Mouse (Mus musculus): ENCODE measurements around the gene Cacna1c. TPM values are rescaled to one million over a fixed set of nuclear protein-coding genes. Genes with fewer than 3 reads are reported as not detected.

Gene Cacna1c
- polyA plus RNA-seq, 1 experiment from 2014 or later, result 2.0 TPM

DNA sequence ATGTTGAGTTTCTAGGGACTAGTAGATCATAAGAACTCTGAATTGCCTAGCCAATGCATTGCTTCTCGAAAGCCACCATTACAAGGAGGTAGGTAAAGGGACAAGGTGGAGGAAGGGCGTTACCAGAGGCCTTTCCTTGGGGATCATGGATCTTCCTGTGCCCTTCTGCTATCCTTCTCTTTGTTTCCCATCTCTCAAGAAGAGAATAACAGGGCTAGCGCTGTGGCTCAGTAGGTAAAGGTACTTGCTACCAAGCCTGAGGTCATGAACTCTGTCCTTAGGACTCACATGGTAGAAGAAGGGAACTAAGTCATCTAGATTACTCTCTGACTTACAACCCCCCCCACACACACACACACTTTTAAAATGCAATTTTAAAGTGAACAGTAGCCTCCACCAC is 69.2 kb downstream of the Cacna1c start:
- Histone ChIP-seq H3K36me3 (replicated peaks) (no peaks in the 10 kb centered on the region), H3K27ac (no peak overlapping the region), H3K4me3 (no peak overlapping the region), H3K9me3 (no peaks in the 10 kb centered on the region; the same call in 1 of the 2 replicates), H3K27me3 (ENCODE audit: poor library complexity, severe bottlenecking) (no peaks in the 10 kb centered on the region), H3K4me1 (no peaks in the 10 kb centered on the region)
- no peak for DNase-seq (ENCODE audit: extremely low spot score, low spot score)
- WGBS, result 91% methylated on average over 3 of the region's 3 CpGs

GRCm38 (mm10) chr6:119118371-119118770 is 77.8 kb downstream of the Cacna1c start:
- Histone ChIP-seq H3K9me3 (no peaks in the 10 kb centered on the region), H3K4me3 (no peak overlapping the region), H3K27me3 (ENCODE audit: poor library complexity, severe bottlenecking) (no peaks in the 10 kb centered on the region), H3K27ac (no peak overlapping the region), H3K4me1 (no peaks in the 10 kb centered on the region), H3K36me3 (replicated peaks) (no peaks in the 10 kb centered on the region)
- 65% methylated on average over 4 of the region's 4 CpGs for WGBS
- no peak for DNase-seq (ENCODE audit: extremely low spot score, low spot score)

DNA sequence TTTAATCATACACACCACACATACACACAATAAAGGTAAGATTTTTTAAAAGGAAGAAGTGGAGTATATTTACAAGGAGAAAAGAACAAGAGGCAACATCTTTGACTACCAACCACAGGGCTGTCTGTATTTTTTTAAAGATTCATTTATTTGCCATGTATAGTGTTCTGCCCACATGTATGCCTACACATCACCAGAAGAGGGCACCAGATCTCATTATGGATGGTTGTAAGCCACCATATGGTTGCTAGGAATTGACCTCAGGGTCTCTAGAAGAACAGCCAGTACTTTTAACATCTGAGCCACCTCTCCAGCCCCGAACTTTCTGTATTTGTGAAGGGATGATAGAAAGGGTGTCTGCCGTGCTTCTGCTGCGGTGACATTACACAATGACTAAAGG is 79.9 kb downstream of the Cacna1c start:
- H3K27me3 ChIP-seq (ENCODE audit: poor library complexity, severe bottlenecking), result no peaks in the 10 kb centered on the region
- H3K4me1 ChIP-seq, result no peaks in the 10 kb centered on the region
- 86% methylated on average over 3 of the region's 3 CpGs for WGBS
- no peak for DNase-seq (ENCODE audit: extremely low spot score, low spot score)
- H3K36me3 ChIP-seq (replicated peaks), result no peaks in the 10 kb centered on the region
- no peak overlapping the region for H3K4me3 ChIP-seq
- H3K9me3 ChIP-seq, result no peaks in the 10 kb centered on the region
- no peak overlapping the region for H3K27ac ChIP-seq

DNA sequence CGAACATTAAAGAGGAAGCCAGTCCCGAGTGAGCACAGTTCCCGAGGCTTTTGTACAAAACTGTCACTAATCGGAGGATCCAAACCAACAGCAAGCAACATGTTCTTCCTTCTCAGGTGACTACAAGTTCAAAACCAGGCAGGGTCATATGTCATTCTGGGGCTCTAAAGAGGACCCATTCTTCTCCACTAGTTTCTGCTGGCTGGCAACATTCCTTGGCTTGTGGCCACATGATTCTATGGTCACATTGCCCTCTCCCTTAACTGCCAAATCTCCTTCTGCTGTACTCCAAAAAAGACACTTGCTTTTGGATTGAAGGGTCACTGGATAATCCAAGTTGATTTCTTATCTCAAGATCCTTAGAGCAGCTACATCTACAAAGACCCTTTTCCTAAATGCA is 82.9 kb downstream of the Cacna1c start:
- Histone ChIP-seq H3K27ac (no peak overlapping the region), H3K36me3 (replicated peaks) (no peaks in the 10 kb centered on the region), H3K27me3 (ENCODE audit: poor library complexity, severe bottlenecking) (peaks cover 22% of the 10 kb centered on the region), H3K4me1 (peaks cover 11% of the 10 kb centered on the region), H3K4me3 (no peak overlapping the region), H3K9me3 (no peaks in the 10 kb centered on the region)
- WGBS, result 93% methylated on average over 4 of the region's 4 CpGs
- DNase-seq (ENCODE audit: extremely low spot score, low spot score), result no peak

GRCm38 (mm10) chr6:119110369-119110768 is 85.8 kb downstream of the Cacna1c start:
- H3K27ac ChIP-seq, result no peak overlapping the region
- 74% methylated on average over 5 of the region's 5 CpGs for WGBS
- no peak overlapping the region for H3K4me3 ChIP-seq
- no peaks in the 10 kb centered on the region for H3K9me3 ChIP-seq
- H3K4me1 ChIP-seq, result peaks cover 39% of the 10 kb centered on the region
- H3K27me3 ChIP-seq (ENCODE audit: poor library complexity, severe bottlenecking), result peaks cover 52% of the 10 kb centered on the region
- no peak for DNase-seq (ENCODE audit: extremely low spot score, low spot score)
- no peaks in the 10 kb centered on the region for H3K36me3 ChIP-seq (replicated peaks)

GRCm38 (mm10) chr6:119108466-119109394 is 87.5 kb downstream of the Cacna1c start:
- peaks cover 39% of the 10 kb centered on the region for H3K4me1 ChIP-seq
- H3K36me3 ChIP-seq (replicated peaks), result no peaks in the 10 kb centered on the region
- H3K27me3 ChIP-seq (ENCODE audit: poor library complexity, severe bottlenecking), result peaks cover 68% of the 10 kb centered on the region
- H3K9me3 ChIP-seq, result no peaks in the 10 kb centered on the region
- H3K27ac ChIP-seq, result peak overlapping the region; percentile 84
- peak; percentile 62 for DNase-seq (ENCODE audit: extremely low spot score, low spot score)
- under 1% methylated on average over 76 of the region's 93 CpGs for WGBS
- peak overlapping the region; percentile 77 for H3K4me3 ChIP-seq

GRCm38 (mm10) chr6:119107856-119108465 is 88.3 kb downstream of the Cacna1c start:
- Histone ChIP-seq H3K4me3 (peak overlapping the region; percentile 77), H3K27me3 (ENCODE audit: poor library complexity, severe bottlenecking) (peaks cover 68% of the 10 kb centered on the region), H3K4me1 (peaks cover 39% of the 10 kb centered on the region), H3K9me3 (no peaks in the 10 kb centered on the region), H3K36me3 (replicated peaks) (no peaks in the 10 kb centered on the region), H3K27ac (peak overlapping the region; percentile 84)
- DNase-seq (ENCODE audit: extremely low spot score, low spot score), result peak; percentile 59
- under 1% methylated on average over 55 of the region's 58 CpGs for WGBS

GRCm38 (mm10) chr6:119107140-119107855 is 88.9 kb downstream of the Cacna1c start:
- peaks cover 68% of the 10 kb centered on the region for H3K27me3 ChIP-seq (ENCODE audit: poor library complexity, severe bottlenecking)
- peak; percentile 43 for DNase-seq (ENCODE audit: extremely low spot score, low spot score)
- H3K27ac ChIP-seq, result peak overlapping the region; percentile 84
- peak overlapping the region; percentile 77 for H3K4me3 ChIP-seq
- H3K9me3 ChIP-seq, result no peaks in the 10 kb centered on the region
- H3K4me1 ChIP-seq, result peaks cover 39% of the 10 kb centered on the region
- under 1% methylated on average over 69 of the region's 69 CpGs for WGBS
- no peaks in the 10 kb centered on the region for H3K36me3 ChIP-seq (replicated peaks)

DNA sequence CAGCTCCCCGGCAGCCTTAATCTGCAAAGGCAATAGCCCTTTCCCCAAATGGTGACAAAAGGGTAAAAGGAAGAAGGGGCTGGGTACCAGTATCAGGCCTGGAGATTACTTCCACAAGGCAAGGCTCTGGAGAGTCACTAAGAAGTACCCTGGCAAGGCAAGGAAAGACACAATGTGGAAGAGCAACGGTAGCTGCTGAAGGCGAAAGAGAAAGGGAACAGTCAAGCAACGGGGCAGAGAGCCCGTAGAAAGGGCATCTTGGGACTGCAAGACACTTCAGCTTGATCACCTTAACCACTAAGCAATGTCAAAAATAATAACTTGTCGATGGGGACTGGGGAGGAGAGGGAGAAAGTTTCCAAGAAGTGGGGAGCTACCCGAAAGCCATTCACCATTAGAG is 89.5 kb downstream of the Cacna1c start:
- Histone ChIP-seq H3K36me3 (replicated peaks) (no peaks in the 10 kb centered on the region), H3K9me3 (no peaks in the 10 kb centered on the region), H3K4me3 (peak overlapping the region; percentile 77), H3K27me3 (ENCODE audit: poor library complexity, severe bottlenecking) (peaks cover 68% of the 10 kb centered on the region), H3K27ac (no peak overlapping the region), H3K4me1 (peaks cover 39% of the 10 kb centered on the region)
- WGBS, result 12% methylated on average over 7 of the region's 7 CpGs
- no peak for DNase-seq (ENCODE audit: extremely low spot score, low spot score)

DNA sequence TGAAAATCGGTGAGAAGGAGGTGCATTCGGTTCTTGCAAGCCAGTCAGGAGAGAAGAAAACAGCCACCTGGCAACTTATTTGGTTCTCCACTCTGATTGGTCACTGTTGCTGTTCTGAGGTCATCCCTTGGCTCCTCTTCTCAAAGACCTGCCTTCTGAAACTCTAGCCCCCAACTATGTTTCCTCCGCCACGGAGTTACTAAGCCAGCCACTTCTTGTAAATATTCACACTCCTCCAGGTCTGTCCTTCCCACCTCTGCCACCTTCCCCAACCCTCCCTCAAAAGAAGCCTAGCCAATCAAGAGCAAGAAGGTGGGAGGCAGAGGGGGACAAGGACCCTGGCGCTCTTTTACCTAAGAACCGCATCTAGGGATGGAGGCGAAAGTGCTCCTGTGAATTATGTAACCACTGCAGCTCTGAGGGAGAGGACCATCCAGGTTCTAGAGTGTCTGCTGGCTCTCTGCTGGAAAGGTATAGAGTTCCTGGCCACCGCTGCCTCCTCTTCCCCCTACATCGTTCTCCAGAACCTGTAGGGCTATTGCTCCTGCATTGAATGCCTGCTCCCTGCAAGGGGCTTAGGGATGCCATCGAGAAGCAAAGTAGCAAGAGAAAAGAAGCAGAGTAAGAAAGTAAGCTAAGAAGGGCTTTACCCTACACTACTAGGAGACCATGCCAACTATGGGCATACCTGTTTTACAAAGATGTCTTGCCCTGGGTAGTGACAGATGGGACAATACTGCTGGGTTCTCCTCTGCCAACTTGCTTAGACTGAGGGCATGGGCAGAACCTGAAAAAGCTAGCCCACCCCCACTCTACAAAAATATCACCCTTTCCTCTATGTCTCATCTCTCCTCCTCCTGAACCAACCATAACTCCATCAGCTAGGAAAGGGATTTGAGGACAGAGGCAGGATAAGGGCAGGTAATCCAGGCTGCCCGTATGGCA is 90.3 kb downstream of the Cacna1c start:
- Histone ChIP-seq H3K4me3 (peak overlapping the region; percentile 77; the same call in 1 of the 2 replicates), H3K27me3 (ENCODE audit: poor library complexity, severe bottlenecking) (peaks cover 68% of the 10 kb centered on the region), H3K27ac (no peak overlapping the region), H3K4me1 (peaks cover 39% of the 10 kb centered on the region), H3K9me3 (no peaks in the 10 kb centered on the region), H3K36me3 (replicated peaks) (no peaks in the 10 kb centered on the region)
- DNase-seq (ENCODE audit: extremely low spot score, low spot score), result no peak
- 15% methylated on average over 11 of the region's 11 CpGs for WGBS

DNA sequence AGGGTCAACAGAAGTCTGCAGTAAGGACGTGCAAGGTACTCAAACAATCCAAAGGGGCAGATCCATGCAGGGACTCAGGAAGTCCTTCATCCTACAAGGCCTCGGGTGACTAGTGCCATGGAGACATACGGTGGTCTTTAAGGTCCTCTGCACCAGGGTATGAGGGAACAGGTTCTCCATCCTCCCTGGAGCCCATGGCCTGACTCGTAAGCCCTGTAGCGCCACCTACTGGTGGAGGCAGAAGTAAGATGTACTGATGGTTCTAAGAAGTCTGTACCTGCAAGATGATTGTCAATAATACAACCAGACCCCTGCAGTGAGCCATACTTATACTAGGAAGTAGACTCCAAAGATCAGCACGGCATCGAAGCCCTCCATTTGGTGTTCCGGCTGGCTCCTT is 92.0 kb downstream of the Cacna1c start:
- DNase-seq (ENCODE audit: extremely low spot score, low spot score), result peak; percentile 72
- WGBS, result 45% methylated on average over 8 of the region's 8 CpGs
- Histone ChIP-seq H3K36me3 (replicated peaks) (no peaks in the 10 kb centered on the region), H3K27me3 (ENCODE audit: poor library complexity, severe bottlenecking) (peaks cover 53% of the 10 kb centered on the region), H3K4me3 (no peak overlapping the region), H3K9me3 (no peaks in the 10 kb centered on the region), H3K27ac (no peak overlapping the region), H3K4me1 (peaks cover 37% of the 10 kb centered on the region)

- DNase-seq (ENCODE audit: extremely low spot score, low spot score), result no peak
Observed at GRCm38 (mm10) chr6:119102936-119103335, 93.3 kb downstream of the Cacna1c start.

More at GRCm38 (mm10) chr6:119102936-119103335, 93.3 kb downstream of the Cacna1c start:
- Histone ChIP-seq H3K27me3 (ENCODE audit: poor library complexity, severe bottlenecking) (peaks cover 42% of the 10 kb centered on the region), H3K9me3 (no peaks in the 10 kb centered on the region), H3K4me3 (no peak overlapping the region), H3K27ac (no peak overlapping the region), H3K36me3 (replicated peaks) (no peaks in the 10 kb centered on the region), H3K4me1 (peaks cover 23% of the 10 kb centered on the region)
- WGBS, result 85% methylated on average over 9 of the region's 9 CpGs

Data from forebrain, embryonic 10.5 days (tissue).